Mouse (Mus musculus) spleen, postnatal 36 days (tissue): ENCODE results near the gene Pdx1.

Experiments used
- DNase-seq, 2 experiments: peaks; one replicate each; pipeline ENCODE4 v3.0.0; 2022; ENCODE audit warnings: low spot score in 2 of 2, mixed read lengths in 1 of 2

Pdx1 gene

GRCm38 (mm10) chr5:147269926-147270672, at the start of gene Pdx1:
TSS of gene Pdx1 (plus strand) at chr5:147269959.
- DNase-seq: no peak

- DNase-seq: peak; percentile 50 to 54
These were observed 42.2 kb upstream of the Pdx1 start for GRCm38 (mm10) chr5:147227354-147228112.

- DNase-seq: no peak
These were observed 34.1 kb upstream of the Pdx1 start for GRCm38 (mm10) chr5:147235406-147236309.

GRCm38 (mm10) chr5:147243908-147244307, 25.9 kb upstream of the Pdx1 start:
- DNase-seq: no peak

GRCm38 (mm10) chr5:147260189-147260588, 9.6 kb upstream of the Pdx1 start:
- DNase-seq: no peak

GRCm38 (mm10) chr5:147260778-147261177, 9.0 kb upstream of the Pdx1 start:
- DNase-seq: no peak

- no peak for DNase-seq
These were observed 7.7 kb upstream of the Pdx1 start for GRCm38 (mm10) chr5:147261899-147262541.

GRCm38 (mm10) chr5:147263945-147264344, 5.8 kb upstream of the Pdx1 start:
- no peak for DNase-seq

- DNase-seq: no peak
These were observed 2.3 kb upstream of the Pdx1 start for GRCm38 (mm10) chr5:147267434-147267833.

GRCm38 (mm10) chr5:147268728-147269127, 1.0 kb upstream of the Pdx1 start:
- DNase-seq: no peak

- DNase-seq: no peak
These were observed 388 bp upstream of the Pdx1 start for GRCm38 (mm10) chr5:147269371-147269770.

- no peak for DNase-seq
These were observed 1.2 kb downstream of the Pdx1 start for GRCm38 (mm10) chr5:147270673-147271655.

GRCm38 (mm10) chr5:147272046-147272807, 2.5 kb downstream of the Pdx1 start:
- DNase-seq: no peak

GRCm38 (mm10) chr5:147272808-147273345, 3.1 kb downstream of the Pdx1 start:
- DNase-seq: no peak

- no peak for DNase-seq
These were observed 4.7 kb downstream of the Pdx1 start for GRCm38 (mm10) chr5:147274174-147275141.

- DNase-seq: no peak
These were observed 6.0 kb downstream of the Pdx1 start for GRCm38 (mm10) chr5:147275761-147276160.

GRCm38 (mm10) chr5:147276701-147277546, 7.2 kb downstream of the Pdx1 start:
- DNase-seq: no peak
